Mouse (Mus musculus): Measurements from ENCODE around the gene Fbxl18. TPM values are rescaled to one million over a fixed set of nuclear protein-coding genes. Genes with fewer than 3 reads are reported as not detected.
"Not testable (repeated sequence)": the region's sequence is repeated elsewhere in the genome, so short reads cannot be mapped to it uniquely, and the experiment has no call there.

The Fbxl18 gene
- polyA plus RNA-seq, 1 experiment: 2.9 TPM

- H3K4me1 ChIP-seq (ENCODE audit: control insufficient read depth, insufficient read depth, insufficient read length, low read length): no peaks in the 10 kb centered on the region
- H3K27ac ChIP-seq (replicated peaks; ENCODE audit: low read depth, low read length): no peak overlapping the region
- no peak overlapping the region for H3K4me3 ChIP-seq (ENCODE audit: insufficient read depth, low read depth, low read length)
These were observed 3.1 kb upstream of the Fbxl18 start for GRCm38 (mm10) chr5:142898316-142898715.

GRCm38 (mm10) chr5:142897568-142898248, 2.5 kb upstream of the Fbxl18 start:
- Histone ChIP-seq H3K27ac (replicated peaks; ENCODE audit: low read depth, low read length) (no peak overlapping the region), H3K4me3 (ENCODE audit: insufficient read depth, low read depth, low read length) (no peak overlapping the region), H3K4me1 (ENCODE audit: control insufficient read depth, insufficient read depth, insufficient read length, low read length) (no peaks in the 10 kb centered on the region)

GRCm38 (mm10) chr5:142896713-142897112, 1.5 kb upstream of the Fbxl18 start:
- Histone ChIP-seq H3K27ac (replicated peaks; ENCODE audit: low read depth, low read length) (no peak overlapping the region), H3K4me1 (ENCODE audit: control insufficient read depth, insufficient read depth, insufficient read length, low read length) (no peaks in the 10 kb centered on the region), H3K4me3 (ENCODE audit: insufficient read depth, low read depth, low read length) (no peak overlapping the region)

- Histone ChIP-seq H3K27ac (replicated peaks; ENCODE audit: low read depth, low read length) (0 out of 2 replicates have a peak overlapping the region, but pooled peaks have one; percentile 11), H3K4me1 (ENCODE audit: control insufficient read depth, insufficient read depth, insufficient read length, low read length) (no peaks in the 10 kb centered on the region), H3K4me3 (ENCODE audit: insufficient read depth, low read depth, low read length) (peak overlapping the region; percentile 73)
These were observed 971 bp upstream of the Fbxl18 start for GRCm38 (mm10) chr5:142896192-142896591.

- no peaks in the 10 kb centered on the region for H3K4me1 ChIP-seq (ENCODE audit: control insufficient read depth, insufficient read depth, insufficient read length, low read length)
- no peak overlapping the region for H3K27ac ChIP-seq (replicated peaks; ENCODE audit: low read depth, low read length)
- H3K4me3 ChIP-seq (ENCODE audit: insufficient read depth, low read depth, low read length): no peak overlapping the region
These were observed 3.8 kb downstream of the Fbxl18 start for GRCm38 (mm10) chr5:142891396-142891795.

GRCm38 (mm10) chr5:142887533-142887932, 7.7 kb downstream of the Fbxl18 start:
- H3K27ac ChIP-seq (replicated peaks; ENCODE audit: low read depth, low read length); H3K4me1 ChIP-seq (ENCODE audit: control insufficient read depth, insufficient read depth, insufficient read length, low read length): not testable (repeated sequence)

GRCm38 (mm10) chr5:142886761-142887160, 8.5 kb downstream of the Fbxl18 start:
- no peak overlapping the region for H3K4me3 ChIP-seq (ENCODE audit: insufficient read depth, low read depth, low read length)
- peaks cover under 1% of the 10 kb centered on the region; the same call in 1 of the 2 replicates for H3K4me1 ChIP-seq (ENCODE audit: control insufficient read depth, insufficient read depth, insufficient read length, low read length)
- no peak overlapping the region for H3K27ac ChIP-seq (replicated peaks; ENCODE audit: low read depth, low read length)

More at GRCm38 (mm10) chr5:142887533-142887932, 7.7 kb downstream of the Fbxl18 start:
- not testable (repeated sequence) for H3K4me3 ChIP-seq (ENCODE audit: insufficient read depth, low read depth, low read length)

- H3K4me3 ChIP-seq (ENCODE audit: insufficient read depth, low read depth, low read length): no peak overlapping the region
- H3K27ac ChIP-seq (replicated peaks; ENCODE audit: low read depth, low read length): no peak overlapping the region
- peaks cover 5% of the 10 kb centered on the region; the same call in 1 of the 2 replicates for H3K4me1 ChIP-seq (ENCODE audit: control insufficient read depth, insufficient read depth, insufficient read length, low read length)
These were observed 9.0 kb downstream of the Fbxl18 start for GRCm38 (mm10) chr5:142886181-142886580.

GRCm38 (mm10) chr5:142882471-142882870, 12.8 kb downstream of the Fbxl18 start:
- Histone ChIP-seq H3K4me1 (ENCODE audit: control insufficient read depth, insufficient read depth, insufficient read length, low read length) (peaks cover 13% of the 10 kb centered on the region), H3K4me3 (ENCODE audit: insufficient read depth, low read depth, low read length) (no peak overlapping the region), H3K27ac (replicated peaks; ENCODE audit: low read depth, low read length) (no peak overlapping the region)

GRCm38 (mm10) chr5:142881936-142882335, 13.3 kb downstream of the Fbxl18 start:
- Histone ChIP-seq H3K4me1 (ENCODE audit: control insufficient read depth, insufficient read depth, insufficient read length, low read length) (peaks cover 13% of the 10 kb centered on the region), H3K27ac (replicated peaks; ENCODE audit: low read depth, low read length) (no peak overlapping the region), H3K4me3 (ENCODE audit: insufficient read depth, low read depth, low read length) (no peak overlapping the region)

GRCm38 (mm10) chr5:142880806-142881516, 14.3 kb downstream of the Fbxl18 start:
- Histone ChIP-seq H3K27ac (replicated peaks; ENCODE audit: low read depth, low read length) (no peak overlapping the region), H3K4me1 (ENCODE audit: control insufficient read depth, insufficient read depth, insufficient read length, low read length) (peaks cover 13% of the 10 kb centered on the region), H3K4me3 (ENCODE audit: insufficient read depth, low read depth, low read length) (no peak overlapping the region)

- Histone ChIP-seq H3K27ac (replicated peaks; ENCODE audit: low read depth, low read length) (no peak overlapping the region), H3K4me1 (ENCODE audit: control insufficient read depth, insufficient read depth, insufficient read length, low read length) (peaks cover 13% of the 10 kb centered on the region), H3K4me3 (ENCODE audit: insufficient read depth, low read depth, low read length) (no peak overlapping the region)
These were observed 15.0 kb downstream of the Fbxl18 start for GRCm38 (mm10) chr5:142880246-142880645.

- peaks cover 13% of the 10 kb centered on the region for H3K4me1 ChIP-seq (ENCODE audit: control insufficient read depth, insufficient read depth, insufficient read length, low read length)
- H3K27ac ChIP-seq (replicated peaks; ENCODE audit: low read depth, low read length): no peak overlapping the region
- H3K4me3 ChIP-seq (ENCODE audit: insufficient read depth, low read depth, low read length): no peak overlapping the region
These were observed 15.7 kb downstream of the Fbxl18 start for GRCm38 (mm10) chr5:142879318-142880175.

GRCm38 (mm10) chr5:142878570-142878969, 16.7 kb downstream of the Fbxl18 start:
- Histone ChIP-seq H3K4me3 (ENCODE audit: insufficient read depth, low read depth, low read length) (no peak overlapping the region), H3K4me1 (ENCODE audit: control insufficient read depth, insufficient read depth, insufficient read length, low read length) (peaks cover 13% of the 10 kb centered on the region), H3K27ac (replicated peaks; ENCODE audit: low read depth, low read length) (no peak overlapping the region)
